Mouse (Mus musculus): ENCODE measurements around the gene Gm16503.

Gm16503 gene

DNA sequence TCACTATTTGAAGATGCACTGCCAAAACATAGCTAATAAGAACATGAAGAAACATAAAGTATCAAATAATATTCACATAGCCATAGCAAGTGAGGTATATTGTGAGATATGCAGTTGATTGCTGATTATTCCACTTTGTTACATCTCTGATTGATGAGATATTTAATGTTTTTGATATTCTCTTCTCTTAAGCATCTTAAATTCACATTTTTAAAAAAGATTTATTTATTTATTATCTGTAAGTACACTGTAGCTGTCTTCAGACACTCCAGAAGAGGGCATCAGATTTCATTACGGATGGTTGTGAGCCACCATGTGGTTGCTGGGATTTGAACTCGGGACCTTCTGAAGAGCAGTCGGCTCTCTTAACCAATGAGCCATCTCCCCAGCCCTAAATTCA is at the start of gene Gm16503:
Gene Gm16503, plus strand, starts transcription at position 301 of the 400 bp plus-strand sequence.
- 83% methylated on average over 3 of the region's 3 CpGs for WGBS

DNA sequence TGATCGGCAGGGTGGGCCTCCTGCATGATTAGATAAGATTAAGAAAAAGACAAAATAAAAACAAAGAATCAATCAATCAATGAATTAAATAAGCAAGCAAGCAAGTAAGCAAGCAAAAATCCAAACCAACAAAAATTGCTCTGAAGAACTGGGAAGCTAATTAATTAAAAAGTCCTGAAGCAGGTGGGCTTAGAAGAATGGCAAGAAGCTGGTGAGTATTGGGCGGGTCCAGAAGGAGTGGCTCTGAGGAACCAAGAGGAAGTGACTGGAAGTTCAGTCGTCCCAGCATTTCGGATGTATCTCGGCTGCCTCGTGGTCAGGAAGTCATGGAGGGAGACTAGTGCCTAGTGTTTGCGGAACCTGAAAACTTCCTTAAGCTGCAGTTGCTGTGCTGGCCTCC is 47.9 kb upstream of the Gm16503 start, which contains the start of gene Zfp982:
Gene Zfp982, plus strand, starts transcription at position 301 of the 400 bp plus-strand sequence.
- 83% methylated on average over 7 of the region's 7 CpGs for WGBS

DNA sequence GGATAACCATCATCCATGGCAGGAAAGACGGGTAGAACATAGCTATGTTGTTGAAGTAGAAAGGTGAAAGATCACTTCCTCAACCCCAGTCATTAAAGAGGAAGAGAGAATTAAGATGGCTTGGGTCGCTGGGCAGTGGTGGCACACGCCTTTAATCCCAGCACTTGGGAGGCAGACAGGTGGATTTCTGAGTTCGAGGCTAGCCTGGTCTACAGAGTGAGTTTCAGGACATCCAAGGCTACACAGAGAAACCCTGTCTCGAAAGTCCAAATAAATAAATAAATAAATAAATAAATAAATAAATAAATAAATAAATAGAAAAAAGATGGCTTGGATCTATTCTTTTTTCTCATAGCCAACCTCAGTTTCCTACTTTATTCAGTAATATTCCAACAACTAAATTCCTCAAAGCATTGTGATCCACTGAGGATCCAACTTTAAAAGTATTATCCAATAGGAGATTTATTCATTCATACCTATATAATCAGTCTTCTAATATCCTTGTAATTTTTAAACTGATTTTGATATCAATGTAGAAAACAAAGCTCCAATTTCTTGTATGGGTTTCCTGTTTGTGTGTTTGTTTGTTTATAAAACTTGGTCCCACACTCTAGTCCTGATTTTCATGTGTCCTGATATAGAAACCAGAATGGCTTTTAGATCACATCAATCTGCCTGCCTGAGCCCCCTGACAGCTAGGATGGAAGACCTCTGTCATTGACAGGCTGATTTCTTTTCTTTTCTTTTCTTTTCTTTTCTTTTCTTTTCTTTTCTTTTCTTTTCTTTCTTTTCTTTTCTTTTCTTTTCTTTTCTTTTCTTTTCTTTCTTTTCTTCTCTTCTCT is 41.0 kb upstream of the Gm16503 start:
- 86% methylated on average over 5 of the region's 5 CpGs for WGBS

DNA sequence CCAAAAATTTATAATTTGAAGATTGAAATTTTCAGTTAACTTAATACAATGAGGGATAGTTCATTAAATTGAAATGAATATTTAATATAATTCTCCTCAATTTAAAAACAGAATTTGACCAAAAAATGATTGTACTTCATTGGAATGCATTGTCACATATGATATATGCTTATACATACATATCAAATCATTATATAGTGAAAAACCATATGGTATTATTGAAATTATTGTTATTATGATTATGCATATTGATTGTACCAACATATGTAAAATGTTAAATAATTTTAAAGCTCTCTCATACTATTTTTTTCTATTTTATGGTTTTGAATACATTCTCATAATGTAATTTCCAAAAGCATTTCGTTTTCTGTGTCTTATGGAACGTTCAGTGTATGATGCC is 30.8 kb upstream of the Gm16503 start:
- WGBS: 78% methylated on average over 2 of the region's 2 CpGs

DNA sequence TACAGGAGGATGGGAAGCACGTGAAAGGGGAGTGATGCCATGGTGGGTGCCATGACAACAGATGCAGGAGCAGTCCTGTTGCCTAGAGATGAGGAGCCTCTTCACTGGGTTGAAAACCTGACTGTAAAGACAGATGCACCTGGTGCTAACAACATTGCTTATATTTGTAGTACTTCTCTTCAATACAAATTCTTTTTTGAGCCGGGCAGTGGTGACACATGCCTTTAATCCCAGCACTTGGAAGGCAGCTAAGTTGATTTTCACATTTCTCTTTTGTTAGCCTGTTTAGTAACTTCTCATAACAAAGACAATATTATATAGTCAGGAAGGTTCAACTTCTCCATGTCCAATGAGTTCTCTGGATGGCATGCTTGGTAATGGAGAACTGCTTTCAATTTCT is 21.0 kb upstream of the Gm16503 start:
- 64% methylated on average over 2 of the region's 2 CpGs for WGBS

DNA sequence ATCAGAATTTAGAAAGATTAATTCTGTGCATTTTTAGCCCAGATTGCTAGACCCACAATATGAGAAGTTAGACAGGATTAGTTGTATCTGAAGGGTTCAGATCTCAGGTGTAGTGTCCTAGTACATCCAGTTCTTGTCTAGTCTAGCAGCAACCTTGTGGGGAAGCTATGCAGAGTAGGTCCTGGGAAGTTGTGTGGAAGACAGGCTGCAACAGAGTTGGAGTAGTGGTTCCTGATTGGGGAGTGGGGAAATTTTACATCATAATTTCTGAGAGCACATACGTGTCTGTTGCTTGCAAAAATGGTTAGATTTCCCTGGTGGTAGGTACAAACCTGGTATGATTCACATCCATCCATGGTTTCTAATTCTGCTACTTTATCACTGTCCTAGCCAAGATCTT is 14.9 kb upstream of the Gm16503 start:
- WGBS: 84% methylated on average over 1 of the region's 1 CpGs

DNA sequence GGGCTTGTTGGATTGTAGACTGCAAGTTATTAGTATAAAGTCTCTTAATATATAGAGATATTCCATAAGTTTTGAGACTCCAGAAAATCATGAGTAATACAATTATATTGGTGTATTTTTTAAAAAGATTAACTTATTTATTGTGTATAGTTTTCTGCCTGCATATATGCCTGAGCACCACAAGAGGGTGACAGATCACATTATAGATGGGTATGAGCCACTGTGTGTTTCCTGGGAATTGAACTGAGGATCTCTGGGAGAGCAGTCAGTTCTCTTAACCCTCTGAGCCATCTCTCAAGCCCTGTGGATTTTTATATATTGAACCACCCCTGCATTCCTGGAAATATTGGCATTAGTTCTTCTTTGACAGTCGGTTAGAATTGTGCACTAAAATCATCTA is 9.7 kb upstream of the Gm16503 start:
- 85% methylated on average over 1 of the region's 1 CpGs for WGBS

DNA sequence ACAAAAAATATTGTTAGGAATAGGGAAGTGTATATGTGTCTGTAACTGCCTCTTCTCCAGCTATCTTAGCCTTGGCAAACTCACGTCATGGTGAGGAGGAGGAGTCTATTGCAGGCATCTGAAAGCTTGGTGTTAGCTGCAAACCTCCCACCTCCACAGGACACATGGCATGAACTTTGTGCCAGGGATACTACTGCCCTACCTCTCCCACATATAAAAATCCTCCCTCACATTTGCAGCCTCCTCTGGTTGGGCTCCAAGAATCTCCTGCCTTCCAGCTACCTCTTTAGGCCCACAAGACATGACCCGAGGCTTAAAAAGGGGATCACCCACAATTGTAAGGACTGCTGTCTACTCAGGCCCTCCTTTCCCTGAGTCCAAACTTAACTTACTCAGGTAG is 2.3 kb upstream of the Gm16503 start:
- WGBS: 78% methylated on average over 2 of the region's 2 CpGs

DNA sequence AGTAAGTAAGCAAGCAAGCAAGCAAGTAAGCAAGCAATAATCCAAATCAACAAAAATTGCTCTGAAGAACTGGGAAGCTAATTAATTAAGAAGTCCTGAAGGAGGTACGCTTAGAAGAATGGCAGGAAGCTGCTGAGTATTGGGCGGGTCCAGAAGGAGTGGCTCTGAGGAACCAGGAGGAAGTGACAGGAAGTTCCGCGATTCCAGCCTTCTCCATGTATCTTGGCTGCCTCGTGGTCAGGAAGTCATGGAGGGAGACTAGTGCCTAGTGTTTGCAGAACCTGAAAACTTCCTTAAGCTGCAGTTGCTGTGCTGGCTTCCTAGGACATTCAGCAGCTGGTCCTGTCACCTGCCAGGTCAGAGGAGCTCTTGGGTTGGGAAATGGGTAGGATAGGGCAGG is 13.1 kb downstream of the Gm16503 start, which contains the start of gene Zfp985:
Gene Zfp985, plus strand, starts transcription at position 207 of the 400 bp plus-strand sequence.
- WGBS: 70% methylated on average over 5 of the region's 5 CpGs

DNA sequence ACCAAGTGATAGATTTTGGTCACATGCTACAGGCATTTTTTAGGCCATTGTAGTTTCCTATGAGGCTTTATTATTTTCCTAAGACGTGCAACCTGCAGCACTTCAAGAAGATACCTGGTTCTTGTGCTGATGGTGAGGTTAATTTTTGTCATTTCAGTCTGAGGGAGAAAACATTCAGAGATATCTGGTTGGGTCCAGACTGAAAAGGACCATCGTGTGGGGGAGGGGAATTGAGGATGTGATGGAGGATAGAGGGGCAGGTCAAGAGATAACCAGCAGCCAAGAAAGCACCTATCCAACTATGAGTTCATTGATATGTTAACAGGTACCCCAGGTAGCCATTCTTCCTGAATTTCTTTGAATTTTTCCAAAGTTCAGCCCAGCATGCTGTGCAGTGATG is 14.3 kb downstream of the Gm16503 start:
- WGBS: 71% methylated on average over 2 of the region's 2 CpGs

DNA sequence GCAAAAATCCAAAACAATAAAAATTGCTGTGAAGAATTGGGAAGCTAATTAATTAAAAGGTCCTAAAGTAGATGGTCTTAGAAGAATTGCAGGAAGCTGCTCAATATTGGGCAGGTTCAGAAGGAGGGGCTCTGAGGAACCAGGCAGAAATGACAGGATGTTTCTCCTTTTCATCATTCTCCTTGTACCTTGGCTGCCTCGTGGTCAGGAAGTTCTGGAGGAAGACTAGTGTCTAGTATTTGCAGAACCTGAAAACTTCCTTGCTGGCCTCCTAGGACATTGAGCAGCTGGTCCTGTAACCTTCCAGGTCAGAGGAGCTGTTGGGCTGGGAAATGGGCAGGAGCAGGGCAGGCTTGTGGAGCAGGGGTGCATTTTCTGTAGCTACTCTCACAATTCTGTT is 16.9 kb downstream of the Gm16503 start:
- WGBS: 34% methylated on average over 1 of the region's 1 CpGs

DNA sequence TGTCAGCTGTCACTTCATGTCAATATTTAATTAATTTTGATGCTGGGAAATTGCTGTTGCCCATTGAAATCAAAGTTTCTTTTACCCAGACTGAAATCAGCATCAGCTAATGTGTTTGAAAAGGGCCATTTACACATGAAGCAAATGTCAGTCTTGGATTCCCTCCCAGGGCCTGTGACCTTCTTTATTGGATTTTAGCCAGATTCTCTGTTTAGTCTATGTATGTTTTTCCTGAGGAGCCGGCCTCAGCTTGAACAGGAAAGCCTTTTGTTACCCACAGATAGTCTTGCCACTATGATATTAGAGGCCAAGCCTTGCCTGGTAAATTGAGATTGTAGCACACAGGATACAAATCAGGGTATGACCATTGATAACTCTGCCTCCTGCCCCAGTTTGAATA is 19.1 kb downstream of the Gm16503 start:
- WGBS: 46% methylated on average over 1 of the region's 1 CpGs

DNA sequence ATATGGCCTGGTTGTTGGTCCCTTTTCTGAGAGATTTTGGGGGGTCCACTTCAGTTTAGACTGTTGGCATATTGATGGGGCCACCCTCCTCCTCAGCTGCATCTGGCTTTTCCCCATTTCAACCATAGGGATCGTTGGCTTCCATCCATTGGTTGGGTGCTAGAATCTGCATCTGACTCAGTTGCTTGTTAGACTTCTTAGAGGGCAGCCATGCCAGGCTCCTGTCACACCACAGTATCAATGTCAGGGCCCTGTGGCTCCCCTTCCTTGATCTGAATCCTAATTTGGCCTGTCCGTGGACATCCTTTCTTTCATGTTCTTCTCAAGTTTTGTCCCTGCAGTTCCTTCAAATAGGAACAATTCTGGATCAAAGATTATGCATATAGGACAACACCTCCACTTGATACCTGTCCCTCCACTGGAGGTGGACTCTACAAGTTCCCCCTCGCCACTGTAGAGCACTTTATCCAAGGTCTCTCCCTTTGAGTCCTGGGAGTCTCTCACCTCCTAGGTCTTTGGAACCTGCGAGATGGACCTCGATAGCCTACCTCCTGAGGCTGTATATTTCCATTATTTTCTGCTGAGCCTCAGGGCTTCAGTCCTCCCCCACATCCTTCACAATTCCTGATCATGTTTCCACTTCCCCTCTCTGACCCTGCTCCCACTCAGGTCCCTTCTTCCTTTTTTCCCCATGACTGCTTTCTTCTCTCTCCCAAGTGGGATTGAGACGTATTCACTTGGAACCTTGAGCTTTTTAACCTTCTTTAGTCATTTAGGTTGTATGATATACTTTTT is 25.6 kb downstream of the Gm16503 start:
- 68% methylated on average over 6 of the region's 6 CpGs for WGBS

DNA sequence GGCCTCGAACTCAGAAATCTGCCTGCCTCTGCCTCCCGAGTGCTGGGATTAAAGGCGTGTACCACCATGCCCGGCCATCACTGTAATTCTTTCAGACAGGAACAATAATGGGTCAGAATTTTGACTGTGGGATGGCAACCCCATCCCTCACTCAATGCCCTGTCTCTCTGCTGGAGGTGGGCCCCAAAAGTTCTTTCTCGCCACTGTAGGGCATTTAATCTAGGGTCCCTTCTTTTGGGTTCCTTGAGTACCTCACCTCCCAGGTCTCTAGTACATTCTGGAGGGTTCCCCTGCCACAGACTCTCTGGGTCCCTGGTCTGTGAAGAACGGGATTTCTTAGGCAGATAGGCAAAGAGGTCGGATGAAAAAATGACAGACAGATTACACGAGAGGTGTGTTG is 31.1 kb downstream of the Gm16503 start:
- WGBS: 84% methylated on average over 8 of the region's 8 CpGs

DNA sequence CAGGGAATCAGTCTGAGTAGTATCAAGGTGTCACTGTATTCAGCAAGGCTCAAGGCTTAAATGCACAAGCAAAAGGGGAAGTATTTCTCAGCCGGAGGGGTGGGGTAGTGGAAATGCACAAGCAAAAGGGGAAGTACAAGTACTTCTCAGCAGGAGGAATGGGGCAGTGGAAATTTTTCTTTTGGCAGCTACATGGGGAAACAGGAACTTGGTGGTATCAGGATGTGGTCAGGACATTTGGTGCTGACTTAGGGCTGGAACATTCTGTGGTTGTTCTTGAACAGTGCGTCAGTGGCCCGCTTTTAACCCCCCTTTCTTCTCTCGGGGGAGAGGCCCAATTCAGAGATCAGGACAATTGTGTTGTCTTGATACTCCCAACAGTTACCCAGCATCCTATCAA is 39.4 kb downstream of the Gm16503 start:
- WGBS: 92% methylated on average over 4 of the region's 4 CpGs

DNA sequence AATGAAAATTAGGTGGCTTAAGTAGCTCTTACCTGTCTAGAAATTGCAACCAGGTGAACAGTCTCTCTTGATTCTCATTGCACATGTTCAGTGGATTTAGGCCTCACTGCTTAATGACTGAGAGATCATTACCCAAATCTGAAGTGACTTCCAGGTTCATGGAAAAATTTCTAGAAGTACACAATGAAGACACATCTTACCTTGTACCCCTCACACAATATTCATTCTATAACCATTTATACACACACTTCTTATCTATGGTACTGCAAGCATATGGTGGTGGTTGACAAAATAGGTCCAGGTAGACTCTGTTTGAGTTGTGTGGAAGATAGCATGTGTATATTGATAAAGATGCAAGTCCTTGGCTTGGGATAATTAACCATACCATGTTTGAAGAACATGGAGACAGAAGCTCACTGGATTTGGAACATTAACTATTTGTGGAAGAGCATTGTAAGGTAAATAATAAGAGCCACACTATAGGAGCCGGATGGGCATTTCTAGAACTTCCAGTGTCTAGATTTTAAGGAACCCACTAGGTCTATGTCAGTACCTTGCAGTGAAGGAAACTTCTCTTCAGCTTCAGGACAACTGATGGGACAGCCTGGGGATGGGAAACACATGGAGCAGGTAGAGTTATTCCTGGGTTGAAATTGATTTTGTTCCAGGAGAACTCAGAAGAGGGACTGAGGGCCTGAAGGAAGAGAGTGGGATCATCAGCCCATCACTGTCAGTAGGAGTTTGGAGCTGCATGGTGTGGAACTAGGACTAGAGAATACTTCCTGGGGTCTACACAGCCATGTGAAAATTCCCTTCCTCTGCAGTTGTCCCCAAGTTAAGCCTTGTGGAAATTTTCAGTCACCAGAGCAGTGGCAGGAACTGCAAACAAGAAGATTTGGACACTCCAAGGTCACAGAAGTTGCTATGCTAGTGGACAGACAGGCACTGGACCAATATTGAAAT is 46.8 kb downstream of the Gm16503 start:
- 61% methylated on average over 1 of the region's 1 CpGs for WGBS

Data from cerebral cortex, adult 2 months (tissue).